ENCODE assay signal across 8 mouse cellular contexts in genomic region chr7:28767462-28767965, GRCm38 (mm10). TPM values are rescaled to one million over a fixed set of nuclear protein-coding genes. Genes with fewer than 3 reads are reported as not detected.
DNase-seq lines count a peak whose midpoint lies in the region; ATAC-seq and TF ChIP-seq lines count a peak whose summit lies in the region.

TSS of gene Nfkbib (minus strand) at chr7:28767512.

- intact Hi-C loops in gastrocnemius, adult 2 months (cut with DNase I): loop anchor here (10.0 kb wide), 1 partner anchor 407 kb away; the partner anchor contains the start of genes Ggn and Spred3

- H3K4me3 ChIP-seq in kidney, embryonic 16.5 days (ENCODE audit: low read length): peak within 1 kb of the TSS; percentile 72
- H3K4me3 ChIP-seq in gastrocnemius, adult 2 months: peak within 1 kb of the TSS; percentile 91
- peak within 1 kb of the TSS; percentile 69 for H3K4me3 ChIP-seq in hindbrain, embryonic 13.5 days
- peak within 1 kb of the TSS; percentile 83 to 87 for H3K4me3 ChIP-seq in liver, embryonic 14.5 days (ENCODE audit: insufficient read depth in 1 of 2, low read depth in 2 of 2, low read length in 2 of 2)
- H3K4me3 ChIP-seq in stomach, embryonic 16.5 days (replicated peaks; ENCODE audit: low read length): peak within 1 kb of the TSS; percentile 87

- no peaks in the 10 kb centered on the region; the same call in 1 of the 2 replicates for H3K36me3 ChIP-seq in kidney, embryonic 16.5 days (ENCODE audit: insufficient read depth, low read length)
- H3K36me3 ChIP-seq in hindbrain, embryonic 13.5 days: peaks cover 8% of the 10 kb centered on the region; the same call in 1 of the 2 replicates
- H3K36me3 ChIP-seq in liver, embryonic 14.5 days (replicated peaks; ENCODE audit: control insufficient read depth, insufficient read depth, low read depth): no peaks in the 10 kb centered on the region
- no peaks in the 10 kb centered on the region for H3K36me3 ChIP-seq in stomach, embryonic 16.5 days (ENCODE audit: control insufficient read depth, insufficient read depth, low read length)

- no peaks in the 10 kb centered on the region for H3K27me3 ChIP-seq in kidney, embryonic 16.5 days (ENCODE audit: insufficient read depth, low read length)
- no peaks in the 10 kb centered on the region for H3K27me3 ChIP-seq in hindbrain, embryonic 13.5 days
- no peaks in the 10 kb centered on the region for H3K27me3 ChIP-seq in liver, embryonic 14.5 days (ENCODE audit: control insufficient read depth, insufficient read depth, low read length)
- H3K27me3 ChIP-seq in stomach, embryonic 16.5 days (ENCODE audit: control insufficient read depth, insufficient read depth, low read length): no peaks in the 10 kb centered on the region

- ATAC-seq in kidney, embryonic 16.5 days (ENCODE audit: low FRiP score, low TSS enrichment): no peak
- no peak for ATAC-seq in hindbrain, embryonic 13.5 days (ENCODE audit: low FRiP score)
- ATAC-seq in liver, embryonic 14.5 days (ENCODE audit: insufficient read depth): no peak
- ATAC-seq in stomach, embryonic 16.5 days (ENCODE audit: insufficient read depth, low FRiP score): no peak

- H3K9me3 ChIP-seq in kidney, embryonic 16.5 days (ENCODE audit: low read length): no peaks in the 10 kb centered on the region
- H3K9me3 ChIP-seq in hindbrain, embryonic 13.5 days: no peaks in the 10 kb centered on the region
- H3K9me3 ChIP-seq in liver, embryonic 14.5 days (ENCODE audit: control insufficient read depth, low read length): no peaks in the 10 kb centered on the region
- no peaks in the 10 kb centered on the region for H3K9me3 ChIP-seq in stomach, embryonic 16.5 days (replicated peaks; ENCODE audit: control insufficient read depth, low read length)

- TF ChIP-seq CTCF in gastrocnemius, adult 2 months (IDR thresholded peaks at IDR 0.05): no peak
- no peak for TF ChIP-seq CTCF in liver, embryonic 14.5 days (IDR thresholded peaks at IDR 0.05; ENCODE audit: low read depth)

- H3K27ac ChIP-seq in kidney, embryonic 16.5 days (ENCODE audit: low read length): no peak within 1 kb of the TSS
- peak within 1 kb of the TSS; percentile 97 for H3K27ac ChIP-seq in gastrocnemius, adult 2 months
- H3K27ac ChIP-seq in hindbrain, embryonic 13.5 days: no peak within 1 kb of the TSS
- no peak within 1 kb of the TSS for H3K27ac ChIP-seq in liver, embryonic 14.5 days
- no peak within 1 kb of the TSS for H3K27ac ChIP-seq in stomach, embryonic 16.5 days (ENCODE audit: low read length)

- WGBS in kidney, embryonic 16.5 days: 54% methylated on average over 7 of the region's 7 CpGs
- WGBS in hindbrain, embryonic 13.5 days: 62% methylated on average over 7 of the region's 7 CpGs
- WGBS in liver, embryonic 14.5 days (ENCODE audit: insufficient replicate concordance): 64% methylated on average over 7 of the region's 7 CpGs
- WGBS in stomach, embryonic 16.5 days: 64% methylated on average over 7 of the region's 7 CpGs

- H3K4me2 ChIP-seq in kidney, embryonic 16.5 days (replicated peaks; ENCODE audit: low read depth, low read length): peak within 1 kb of the TSS; percentile 66
- H3K4me2 ChIP-seq in hindbrain, embryonic 13.5 days: peak within 1 kb of the TSS; percentile 67
- peak within 1 kb of the TSS; percentile 92 for H3K4me2 ChIP-seq in liver, embryonic 14.5 days (ENCODE audit: low read depth)
- H3K4me2 ChIP-seq in stomach, embryonic 16.5 days (ENCODE audit: low read depth, low read length): peak within 1 kb of the TSS; percentile 65

- H3K9ac ChIP-seq in kidney, embryonic 16.5 days (replicated peaks; ENCODE audit: low read length): peak within 1 kb of the TSS; percentile 90
- peak within 1 kb of the TSS; percentile 70 for H3K9ac ChIP-seq in hindbrain, embryonic 13.5 days
- H3K9ac ChIP-seq in liver, embryonic 14.5 days (replicated peaks): peak within 1 kb of the TSS; percentile 76
- peak within 1 kb of the TSS; percentile 92 for H3K9ac ChIP-seq in stomach, embryonic 16.5 days (ENCODE audit: low read length)

- no peak for TF ChIP-seq EP300 in liver, embryonic 14.5 days (IDR thresholded peaks at IDR 0.05; ENCODE audit: low read depth)

- DNase-seq in kidney, postnatal 4 days: no peak
- DNase-seq in adrenal gland, adult 2 months: no peak
- no peak for DNase-seq in gastrocnemius, adult 2 months
- no peak for DNase-seq in liver, embryonic 14.5 days (ENCODE audit: low read depth in 3 of 3, low spot score in 3 of 3)
- DNase-seq in thymus, adult 18-20 months: no peak

- H3K4me1 ChIP-seq in kidney, embryonic 16.5 days (ENCODE audit: insufficient read depth, low read length): peaks cover 13% of the 10 kb centered on the region
- peaks cover 37% of the 10 kb centered on the region for H3K4me1 ChIP-seq in hindbrain, embryonic 13.5 days (replicated peaks)
- H3K4me1 ChIP-seq in liver, embryonic 14.5 days (replicated peaks; ENCODE audit: control insufficient read depth in 2 of 2, insufficient read depth in 2 of 2, low read length in 1 of 2): peaks cover 24 to 34% of the 10 kb centered on the region in 2 experiments
- H3K4me1 ChIP-seq in stomach, embryonic 16.5 days (ENCODE audit: control insufficient read depth, insufficient read depth, low read length): peaks cover 16% of the 10 kb centered on the region

RNA-seq across cellular contexts. Expression of gene Nfkbib, which starts in this region (rescaled TPM):
- polyA plus RNA-seq in kidney, embryonic 16.5 days (2015; fragmentation: Nextera tagmentation; extraction: Ambion mirVana): 48.5 and 53.2 TPM in 2 replicates
- 10 to 100 TPM; 38.0 to 62.9 TPM for total RNA-seq in adrenal gland, adult 2 months (2021)
- 97.6 and 122 TPM in 2 replicates for polyA plus RNA-seq in adrenal gland, adult 2 months (2012; rRNA removed)
- total RNA-seq in gastrocnemius, adult 2 months (2021): 10 to 100 TPM; 27.1 to 31.3 TPM
- polyA plus RNA-seq in hindbrain, embryonic 13.5 days (2015; fragmentation: Nextera tagmentation; extraction: Ambion mirVana): 58.6 and 59.5 TPM in 2 replicates
- polyA plus RNA-seq in liver, embryonic 14.5 days (2012; rRNA removed): 15.0 and 19.7 TPM in 2 replicates
- polyA plus RNA-seq in liver, embryonic 14.5 days (2014; fragmentation: Nextera tagmentation; extraction: Ambion mirVana): 27.0 and 29.6 TPM in 2 replicates
- 37.2 and 38.9 TPM in 2 replicates for polyA plus RNA-seq in stomach, embryonic 16.5 days (2015; fragmentation: Nextera tagmentation; extraction: Ambion mirVana)
